Mouse (Mus musculus): ENCODE results near the gene Minpp1.
"Not testable (repeated sequence)": the region's sequence is repeated elsewhere in the genome, so short reads cannot be mapped to it uniquely, and the experiment has no call there.

Minpp1 gene

GRCm38 (mm10) chr19:32485681-32486105 lies at the start of gene Minpp1:
Gene Minpp1, plus strand, starts transcription at chr19:32485769.
- peak; percentile 90 for DNase-seq (ENCODE audit: inconsistent ontology term)

- no peak for DNase-seq (ENCODE audit: inconsistent ontology term)
Measured at GRCm38 (mm10) chr19:32439356-32439755, 46.2 kb upstream of the Minpp1 start.

- DNase-seq (ENCODE audit: inconsistent ontology term) = no peak
Measured at GRCm38 (mm10) chr19:32441568-32441967, 44.0 kb upstream of the Minpp1 start.

- no peak for DNase-seq (ENCODE audit: inconsistent ontology term)
Measured at GRCm38 (mm10) chr19:32448931-32449330, 36.6 kb upstream of the Minpp1 start.

- DNase-seq (ENCODE audit: inconsistent ontology term) = no peak
Measured at GRCm38 (mm10) chr19:32452231-32452630, 33.3 kb upstream of the Minpp1 start.

GRCm38 (mm10) chr19:32456744-32457143 lies 28.8 kb upstream of the Minpp1 start:
- no peak for DNase-seq (ENCODE audit: inconsistent ontology term)

GRCm38 (mm10) chr19:32457631-32458030 lies 27.9 kb upstream of the Minpp1 start:
- DNase-seq (ENCODE audit: inconsistent ontology term) = not testable (repeated sequence)

- DNase-seq (ENCODE audit: inconsistent ontology term) = no peak
Measured at GRCm38 (mm10) chr19:32463037-32463436, 22.5 kb upstream of the Minpp1 start.

GRCm38 (mm10) chr19:32465228-32465627 lies 20.3 kb upstream of the Minpp1 start:
- no peak for DNase-seq (ENCODE audit: inconsistent ontology term)

GRCm38 (mm10) chr19:32466478-32466877 lies 19.1 kb upstream of the Minpp1 start, which contains the start of gene Rpl9-ps6:
Gene Rpl9-ps6, minus strand, starts transcription at chr19:32466578.
- DNase-seq (ENCODE audit: inconsistent ontology term) = no peak

- no peak for DNase-seq (ENCODE audit: inconsistent ontology term)
Measured at GRCm38 (mm10) chr19:32467325-32467724, 18.2 kb upstream of the Minpp1 start.

- peak; percentile 94 for DNase-seq (ENCODE audit: inconsistent ontology term)
Measured at GRCm38 (mm10) chr19:32470059-32470497, 15.5 kb upstream of the Minpp1 start.

- DNase-seq (ENCODE audit: inconsistent ontology term) = no peak
Measured at GRCm38 (mm10) chr19:32470570-32471263, 14.9 kb upstream of the Minpp1 start.

GRCm38 (mm10) chr19:32476016-32476711 lies 9.4 kb upstream of the Minpp1 start:
- no peak for DNase-seq (ENCODE audit: inconsistent ontology term)

GRCm38 (mm10) chr19:32476712-32477052 lies 8.9 kb upstream of the Minpp1 start:
- no peak for DNase-seq (ENCODE audit: inconsistent ontology term)

GRCm38 (mm10) chr19:32480255-32480654 lies 5.3 kb upstream of the Minpp1 start:
- no peak for DNase-seq (ENCODE audit: inconsistent ontology term)

GRCm38 (mm10) chr19:32480791-32481442 lies 4.7 kb upstream of the Minpp1 start:
- no peak for DNase-seq (ENCODE audit: inconsistent ontology term)

- no peak for DNase-seq (ENCODE audit: inconsistent ontology term)
Measured at GRCm38 (mm10) chr19:32481511-32481910, 4.1 kb upstream of the Minpp1 start.

GRCm38 (mm10) chr19:32484941-32485660 lies 468 bp upstream of the Minpp1 start:
- no peak for DNase-seq (ENCODE audit: inconsistent ontology term)

- peak; percentile 64 for DNase-seq (ENCODE audit: inconsistent ontology term)
Measured at GRCm38 (mm10) chr19:32486106-32486724, 646 bp downstream of the Minpp1 start.

- no peak for DNase-seq (ENCODE audit: inconsistent ontology term)
Measured at GRCm38 (mm10) chr19:32487595-32488255, 2.2 kb downstream of the Minpp1 start.

Data from Muller cell, postnatal 12 days (primary cell).